Mouse (Mus musculus) limb, embryonic 15.5 days (tissue): ENCODE data around the gene Slc30a7. TPM values are rescaled to one million over a fixed set of nuclear protein-coding genes. Genes with fewer than 3 reads are reported as not detected.
"Not testable (repeated sequence)": the region's sequence is repeated elsewhere in the genome, so short reads cannot be mapped to it uniquely, and the experiment has no call there.

ENCODE experiments used
- ATAC-seq: fragments of 200-750 bp; cut with Nextera tagmentation; 2 replicates; pipeline ENCODE4 v1.8.0; 2017; ENCODE audit warnings: low read depth, moderate TSS enrichment; ENCODE audit not compliant: insufficient number of reproducible peaks, low FRiP score, low TSS enrichment
- H3K27ac ChIP-seq: fragments of 300-500 bp; sonication (generic); 2 replicates; pipeline ENCODE4 v1.5.1; 2015; ENCODE audit warnings: moderate library complexity, mild to moderate bottlenecking, inconsistent platforms
- H3K27me3 ChIP-seq: fragments of 300-500 bp; sonication (generic); 2 replicates; pipeline ENCODE4 v1.6.1; 2015; ENCODE audit warnings: inconsistent platforms
- H3K36me3 ChIP-seq: fragments of 300-500 bp; sonication (generic); 2 replicates; pipeline ENCODE4 v1.6.1; 2015; ENCODE audit warnings: inconsistent platforms
- H3K4me1 ChIP-seq: fragments of 300-500 bp; sonication (generic); 2 replicates; pipeline ENCODE4 v1.6.1; 2015; ENCODE audit warnings: inconsistent platforms
- H3K4me2 ChIP-seq: fragments of 300-500 bp; sonication (generic); 2 replicates; pipeline ENCODE4 v1.6.1; 2015; ENCODE audit warnings: mild to moderate bottlenecking, inconsistent platforms
- H3K4me3 ChIP-seq: fragments of 300-500 bp; sonication (generic); 2 replicates; pipeline ENCODE4 v1.5.1; 2015; ENCODE audit warnings: mild to moderate bottlenecking, inconsistent platforms
- H3K9ac ChIP-seq: fragments of 300-500 bp; sonication (generic); 2 replicates; pipeline ENCODE4 v1.6.1; 2015; ENCODE audit warnings: inconsistent platforms
- H3K9me3 ChIP-seq: fragments of 300-500 bp; sonication (generic); 2 replicates; pipeline ENCODE4 v1.6.1; 2016; ENCODE audit warnings: inconsistent platforms
- WGBS: fragments of 180-500 bp; shearing (Covaris S2); methylation state at CpG from one replicate; pipeline ENCODE4 v1.1.7; 2015; 5-methylcytosine and 5-hydroxymethylcytosine counted together
- polyA plus RNA-seq: library from polyadenylated mRNA; unstranded; fragments of >200 nt; fragmentation: Nextera tagmentation; extraction: Ambion mirVana; gene quantifications from 2 replicates; pipeline ENCODE4 v1.2.1, GENCODE M21; 2015

Slc30a7 gene
- polyA plus RNA-seq, 1 experiment from 2014 or later, result 38.8 TPM

DNA sequence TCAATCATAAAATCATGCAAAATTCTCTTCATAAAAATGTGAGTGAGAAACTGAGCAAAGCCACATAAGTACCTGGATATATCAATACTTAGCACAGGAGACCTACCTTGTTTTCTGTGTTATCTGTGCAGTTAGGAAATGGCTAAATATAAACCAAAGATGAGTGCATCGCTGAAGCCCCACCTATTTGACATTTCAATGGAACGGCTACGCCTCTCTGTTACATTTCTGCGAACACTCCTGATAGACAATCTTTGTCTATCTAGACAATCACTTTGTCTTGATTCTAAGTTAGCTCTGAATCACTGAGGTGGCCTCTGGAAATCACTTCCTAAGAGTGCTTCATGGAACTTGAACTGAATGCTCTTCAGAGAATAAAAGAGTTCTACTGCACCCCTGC, 66.7 kb downstream of the Slc30a7 start:
- 97% methylated on average over 4 of the region's 4 CpGs for WGBS
- H3K27ac ChIP-seq, result no peak overlapping the region
- ATAC-seq, result no peak
- no peaks in the 10 kb centered on the region for H3K27me3 ChIP-seq
- H3K4me3 ChIP-seq, result no peak overlapping the region
- H3K9ac ChIP-seq, result no peak overlapping the region
- H3K4me2 ChIP-seq, result no peak overlapping the region
- no peaks in the 10 kb centered on the region for H3K9me3 ChIP-seq
- no peaks in the 10 kb centered on the region for H3K4me1 ChIP-seq
- H3K36me3 ChIP-seq, result peaks cover 43% of the 10 kb centered on the region

DNA sequence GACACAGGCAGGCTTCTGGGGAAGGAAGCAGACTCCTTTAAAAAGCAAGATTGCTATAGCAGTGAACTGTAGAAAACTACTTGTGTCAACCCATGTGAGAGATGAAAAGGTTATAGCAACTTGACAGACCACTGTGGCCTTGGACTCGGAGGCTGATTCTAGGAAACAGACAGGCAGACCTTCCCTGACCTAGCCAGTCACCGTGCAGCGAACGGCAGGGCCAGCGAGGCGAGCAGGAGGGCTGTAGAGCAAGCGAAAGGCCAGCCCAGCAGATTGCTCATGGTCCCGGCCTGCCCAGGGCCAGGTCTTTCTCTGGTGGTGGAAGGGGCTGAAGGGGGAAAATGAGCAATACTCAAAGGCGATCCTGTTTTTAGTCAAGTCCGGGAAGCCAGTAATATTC, 69.4 kb downstream of the Slc30a7 start:
- no peaks in the 10 kb centered on the region for H3K9me3 ChIP-seq
- peaks cover 28% of the 10 kb centered on the region for H3K36me3 ChIP-seq
- H3K4me1 ChIP-seq, result no peaks in the 10 kb centered on the region
- no peak overlapping the region for H3K4me3 ChIP-seq
- no peak overlapping the region for H3K9ac ChIP-seq
- H3K27ac ChIP-seq, result no peak overlapping the region
- ATAC-seq, result no peak
- H3K27me3 ChIP-seq, result no peaks in the 10 kb centered on the region
- 94% methylated on average over 10 of the region's 10 CpGs for WGBS
- H3K4me2 ChIP-seq, result no peak overlapping the region

DNA sequence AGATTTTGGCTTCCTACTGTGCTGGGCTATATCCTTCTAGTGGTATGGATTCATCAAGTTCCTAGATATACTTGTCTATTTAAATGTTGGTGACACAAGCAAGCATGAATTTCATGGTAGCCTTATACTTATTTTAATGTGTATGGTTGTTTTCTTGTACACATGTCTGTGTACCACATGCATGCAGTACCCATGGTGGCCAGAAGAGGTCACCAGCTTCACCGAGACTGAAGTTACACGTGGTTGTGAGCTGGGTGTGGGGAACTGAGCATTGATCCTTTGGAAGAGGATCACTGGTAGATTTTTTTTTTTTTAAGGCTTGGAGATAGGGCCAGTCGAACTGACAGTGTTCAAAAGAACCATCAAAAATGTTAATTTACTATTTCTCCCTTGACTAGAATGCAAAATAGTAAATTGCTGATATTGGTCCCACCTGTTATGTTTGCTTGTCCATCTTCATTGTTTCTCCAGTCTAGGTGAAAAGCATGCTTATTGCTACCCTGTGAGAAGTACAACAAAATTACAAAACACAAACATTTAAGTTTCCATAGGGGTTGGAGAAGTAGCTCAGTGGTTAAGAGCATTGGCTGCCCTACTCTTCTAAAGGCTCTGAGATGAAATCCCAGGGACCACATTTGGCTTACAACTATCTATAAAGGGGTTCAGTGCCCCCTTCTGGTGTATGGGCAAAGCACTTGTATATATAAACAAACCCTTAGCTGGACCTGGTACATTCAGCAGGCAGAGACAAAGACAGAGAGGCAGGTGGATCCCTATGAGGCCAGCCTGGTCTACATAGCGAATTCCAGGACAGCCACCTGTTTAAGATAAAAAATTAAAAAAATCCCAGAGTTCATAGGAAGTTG, 70.2 kb downstream of the Slc30a7 start:
- Histone ChIP-seq H3K4me1 (no peaks in the 10 kb centered on the region), H3K27me3 (no peaks in the 10 kb centered on the region), H3K27ac (no peak overlapping the region), H3K4me2 (no peak overlapping the region), H3K36me3 (peaks cover 22% of the 10 kb centered on the region), H3K4me3 (no peak overlapping the region), H3K9ac (no peak overlapping the region), H3K9me3 (no peaks in the 10 kb centered on the region)
- 60% methylated on average over 4 of the region's 4 CpGs for WGBS
- no peak for ATAC-seq

DNA sequence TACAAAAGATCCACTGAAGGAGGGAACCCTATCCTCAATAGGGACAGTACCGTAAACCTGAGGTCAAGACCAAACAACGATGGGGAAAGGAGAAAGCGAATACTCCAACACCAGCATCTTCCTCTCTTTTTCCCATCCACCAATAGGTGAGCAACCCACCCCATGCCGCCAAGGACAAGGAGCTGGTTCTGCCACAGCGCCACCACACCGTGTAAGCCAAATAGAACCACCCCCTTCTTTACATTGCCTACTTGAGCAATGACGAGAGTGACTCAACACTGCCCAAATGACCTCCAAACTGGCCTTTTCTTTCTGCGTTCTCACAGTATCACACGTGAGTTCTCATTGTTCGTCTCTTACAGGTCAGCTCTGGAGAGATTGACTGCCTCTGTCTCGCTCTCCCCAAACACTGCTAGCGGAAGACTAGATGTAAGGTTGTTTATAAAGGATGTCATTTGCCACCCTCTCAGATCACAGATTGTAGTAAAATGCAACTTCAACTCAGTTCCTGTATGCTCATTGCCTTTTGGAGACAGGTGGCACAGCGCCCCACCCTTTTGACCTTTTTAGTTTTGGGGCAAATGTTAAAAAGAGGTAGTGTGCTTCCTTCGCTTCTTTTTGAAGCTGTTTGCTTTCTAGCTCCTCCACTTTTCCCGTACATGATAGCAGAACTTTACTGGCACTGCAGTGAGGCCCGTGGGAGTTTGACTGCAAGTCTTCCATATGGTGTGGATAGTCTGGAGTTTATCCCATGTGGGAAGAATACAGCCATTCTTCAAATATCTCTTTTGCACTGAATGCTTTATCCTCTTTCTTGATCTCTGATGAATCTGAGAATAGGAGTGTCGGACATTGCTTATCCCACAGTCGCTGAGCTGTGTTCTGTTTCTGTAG, 73.7 kb downstream of the Slc30a7 start:
- WGBS, result 89% methylated on average over 18 of the region's 18 CpGs
- Histone ChIP-seq H3K9me3 (no peaks in the 10 kb centered on the region), H3K36me3 (peaks cover 9% of the 10 kb centered on the region), H3K27me3 (no peaks in the 10 kb centered on the region), H3K4me1 (no peaks in the 10 kb centered on the region), H3K4me3 (no peak overlapping the region), H3K27ac (no peak overlapping the region), H3K4me2 (no peak overlapping the region), H3K9ac (no peak overlapping the region)
- no peak for ATAC-seq

DNA sequence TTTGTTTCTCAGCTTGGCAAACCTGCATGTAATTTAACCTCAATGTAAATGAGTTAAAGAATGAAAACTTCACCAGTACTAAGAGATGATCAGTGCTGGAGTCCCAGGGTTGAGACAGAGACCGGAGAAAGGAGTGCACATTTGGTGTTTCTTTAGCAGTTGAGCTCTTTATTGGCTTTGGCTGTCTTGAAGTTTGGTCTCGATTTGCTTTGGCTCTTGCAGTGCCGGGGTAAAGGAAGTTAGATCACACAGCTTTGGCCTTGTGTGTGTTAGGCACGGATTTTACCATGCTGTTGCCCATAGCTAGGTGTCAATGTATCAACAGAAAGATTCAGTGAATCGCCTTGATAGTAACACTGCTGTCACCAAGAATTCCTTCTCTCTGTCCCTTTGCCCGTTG, 75.5 kb downstream of the Slc30a7 start:
- peaks cover 8% of the 10 kb centered on the region for H3K36me3 ChIP-seq
- WGBS, result 89% methylated on average over 6 of the region's 6 CpGs
- H3K27me3 ChIP-seq, result no peaks in the 10 kb centered on the region
- no peak overlapping the region for H3K4me2 ChIP-seq
- no peak overlapping the region for H3K27ac ChIP-seq
- H3K9me3 ChIP-seq, result no peaks in the 10 kb centered on the region
- ATAC-seq, result no peak
- no peak overlapping the region for H3K4me3 ChIP-seq
- no peaks in the 10 kb centered on the region for H3K4me1 ChIP-seq
- H3K9ac ChIP-seq, result no peak overlapping the region

DNA sequence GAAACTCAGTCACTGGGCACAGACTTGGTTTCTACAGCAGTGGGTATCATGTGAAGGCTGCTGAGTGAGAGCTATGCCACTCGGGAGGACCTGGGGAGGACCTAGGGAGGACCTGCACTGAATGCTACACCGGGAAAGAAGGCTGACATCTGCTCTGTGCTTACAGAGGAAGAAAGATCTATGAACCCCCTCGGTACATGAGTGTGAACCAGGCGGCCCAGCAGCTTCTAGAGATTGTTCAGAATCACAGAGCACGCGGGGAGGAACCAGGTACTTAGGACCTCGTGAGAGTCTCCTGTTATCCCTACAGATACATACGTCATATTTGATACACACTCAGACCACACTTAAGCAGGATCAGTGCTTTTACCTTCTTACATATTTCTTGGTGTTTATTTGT, 80.7 kb downstream of the Slc30a7 start:
- Histone ChIP-seq H3K4me3 (no peak overlapping the region), H3K4me1 (no peaks in the 10 kb centered on the region), H3K36me3 (peaks cover 18% of the 10 kb centered on the region), H3K27me3 (no peaks in the 10 kb centered on the region), H3K9ac (no peak overlapping the region), H3K9me3 (no peaks in the 10 kb centered on the region), H3K4me2 (no peak overlapping the region), H3K27ac (no peak overlapping the region)
- WGBS, result 91% methylated on average over 8 of the region's 8 CpGs
- no peak for ATAC-seq

DNA sequence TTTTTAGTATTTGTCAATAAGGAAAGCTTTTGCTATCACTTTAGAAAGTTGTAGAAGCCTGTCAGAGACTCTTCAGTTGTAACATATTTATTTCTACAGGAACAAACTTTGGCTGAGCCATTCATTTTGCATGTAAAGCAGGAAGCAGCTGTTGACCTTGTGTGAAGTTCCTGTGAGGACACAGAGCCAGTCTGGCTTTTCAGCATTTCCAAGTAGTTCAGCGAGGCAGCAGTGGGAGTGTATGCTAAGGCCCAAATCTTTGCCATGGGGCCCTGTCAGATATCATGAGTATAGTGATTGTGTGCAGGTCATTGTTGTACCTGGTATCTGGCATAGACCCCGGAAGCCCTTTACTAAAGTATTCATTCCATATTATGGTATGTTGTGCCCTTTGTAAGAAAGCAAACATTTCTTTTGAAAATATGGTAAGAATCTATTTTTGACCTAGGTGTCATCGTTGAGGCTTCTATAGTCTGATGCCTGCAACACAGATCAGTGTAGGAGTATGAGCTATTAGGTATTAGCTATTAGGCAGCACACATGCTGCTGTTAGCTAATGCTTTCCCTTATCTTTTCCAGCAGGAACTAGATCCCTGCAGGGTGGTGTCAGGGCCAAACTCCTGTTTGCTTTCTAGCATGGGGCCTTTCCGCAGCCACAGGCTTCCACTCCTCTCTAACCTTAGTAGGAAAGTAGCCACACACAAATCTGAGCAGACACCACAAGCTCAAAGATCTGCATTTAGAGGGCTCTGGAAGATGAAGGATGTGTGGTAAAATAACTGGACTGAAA, 82.6 kb downstream of the Slc30a7 start:
- H3K27me3 ChIP-seq, result no peaks in the 10 kb centered on the region
- H3K9me3 ChIP-seq, result no peaks in the 10 kb centered on the region
- H3K4me3 ChIP-seq, result no peak overlapping the region
- no peak overlapping the region for H3K9ac ChIP-seq
- 88% methylated on average over 4 of the region's 4 CpGs for WGBS
- no peak overlapping the region for H3K27ac ChIP-seq
- ATAC-seq, result no peak
- H3K4me2 ChIP-seq, result no peak overlapping the region
- peaks cover 18% of the 10 kb centered on the region for H3K36me3 ChIP-seq
- no peaks in the 10 kb centered on the region for H3K4me1 ChIP-seq

DNA sequence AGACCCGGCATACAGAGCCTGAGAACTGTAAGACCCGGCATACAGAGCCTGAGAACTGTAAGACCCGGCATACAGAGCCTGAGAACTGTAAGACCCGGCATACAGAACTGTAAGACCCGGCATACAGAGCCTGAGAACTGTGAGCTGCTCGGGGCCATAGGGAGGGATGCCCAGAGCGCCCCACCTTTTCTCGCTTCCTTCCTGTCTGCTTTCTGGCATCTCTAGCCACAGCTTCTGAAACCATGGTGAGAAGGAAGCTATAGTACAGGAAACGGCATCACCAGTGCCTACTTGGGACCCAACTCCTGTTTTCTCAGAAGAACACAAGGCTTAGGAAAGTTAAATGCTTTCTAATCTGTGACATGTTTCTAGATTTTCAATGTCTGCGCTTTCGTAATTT, 99.8 kb downstream of the Slc30a7 start:
- not testable (repeated sequence) for H3K4me3 ChIP-seq, H3K9ac ChIP-seq, ATAC-seq, H3K4me2 ChIP-seq, H3K27me3 ChIP-seq, H3K36me3 ChIP-seq, H3K27ac ChIP-seq, H3K9me3 ChIP-seq, H3K4me1 ChIP-seq
- 90% methylated on average over 11 of the region's 11 CpGs for WGBS

DNA sequence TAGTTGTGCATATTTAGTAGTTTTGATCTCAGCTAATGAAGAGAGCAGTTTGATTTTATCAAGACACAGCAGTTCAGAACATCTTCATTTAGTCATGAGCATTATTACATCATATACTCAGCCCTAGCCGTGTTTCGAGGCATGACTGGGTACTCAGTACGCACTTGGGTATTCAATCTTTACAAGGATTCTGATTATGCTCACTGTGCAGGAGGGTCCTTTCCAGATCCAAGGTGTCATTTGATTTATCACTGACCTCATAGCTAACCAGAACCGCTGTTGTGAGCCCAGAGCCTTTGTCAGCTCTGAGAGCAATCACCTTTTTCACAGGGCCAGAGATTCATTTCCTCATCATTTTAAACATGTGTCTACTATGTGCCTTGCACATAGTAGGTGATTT, 101.6 kb downstream of the Slc30a7 start:
- Histone ChIP-seq H3K4me3 (no peak overlapping the region), H3K4me1 (no peaks in the 10 kb centered on the region), H3K4me2 (no peak overlapping the region), H3K36me3 (peaks cover 13% of the 10 kb centered on the region), H3K27ac (no peak overlapping the region), H3K9me3 (no peaks in the 10 kb centered on the region), H3K27me3 (no peaks in the 10 kb centered on the region), H3K9ac (no peak overlapping the region)
- WGBS, result 88% methylated on average over 4 of the region's 4 CpGs
- no peak for ATAC-seq

DNA sequence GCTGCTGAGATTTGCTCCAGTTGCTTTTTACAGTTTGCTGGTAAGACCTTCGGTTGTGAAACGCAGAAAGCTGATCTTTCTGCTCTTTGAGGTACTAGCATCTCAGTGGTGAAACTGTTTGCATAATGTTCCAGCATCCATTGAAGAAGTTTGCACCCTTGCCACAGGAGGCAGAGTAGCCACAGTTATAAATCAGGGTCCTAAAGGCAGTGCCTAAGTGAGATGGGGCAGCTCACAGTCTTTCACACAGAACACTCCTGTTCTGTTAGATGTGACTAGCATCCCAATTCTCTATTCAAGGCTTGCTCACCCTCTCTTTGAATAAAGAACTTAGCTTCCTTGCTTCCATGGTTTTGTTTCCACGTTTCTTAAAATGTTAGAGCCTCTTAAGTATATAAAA, 102.1 kb downstream of the Slc30a7 start:
- Histone ChIP-seq H3K4me2 (no peak overlapping the region), H3K9ac (no peak overlapping the region), H3K4me3 (no peak overlapping the region), H3K27ac (no peak overlapping the region), H3K9me3 (no peaks in the 10 kb centered on the region), H3K27me3 (no peaks in the 10 kb centered on the region), H3K36me3 (peaks cover 13% of the 10 kb centered on the region), H3K4me1 (no peaks in the 10 kb centered on the region)
- WGBS, result 89% methylated on average over 3 of the region's 3 CpGs
- no peak for ATAC-seq

DNA sequence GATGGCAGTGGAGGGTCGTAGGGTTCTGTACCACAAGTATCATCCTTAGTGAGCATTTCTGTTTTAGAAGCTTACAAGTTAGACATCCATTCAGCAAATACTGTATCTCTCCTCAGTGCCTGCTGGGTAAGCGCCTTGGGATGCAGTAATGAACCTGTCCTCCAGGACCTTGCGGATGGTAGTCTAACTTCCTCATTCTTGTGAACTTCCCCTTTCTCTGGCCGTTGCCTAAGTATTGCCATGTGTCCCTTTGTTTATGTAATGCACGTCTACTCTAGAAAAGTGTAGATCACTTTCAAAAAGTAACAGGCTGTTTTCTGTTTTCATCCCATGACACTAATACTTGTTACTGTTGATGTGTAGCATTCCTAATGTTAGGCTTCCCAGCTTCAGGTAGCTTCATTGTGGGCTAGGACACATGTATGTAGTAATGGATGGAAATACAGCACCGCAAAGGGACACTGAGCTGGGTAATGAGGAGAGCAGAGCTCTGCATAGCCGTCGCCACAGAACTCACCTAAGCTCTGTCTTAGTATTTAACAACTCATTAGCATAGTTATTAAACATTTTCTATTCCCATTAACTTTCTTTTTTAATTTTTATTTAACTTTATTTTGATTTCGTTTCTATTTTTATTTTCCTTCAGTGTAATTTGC, 104.8 kb downstream of the Slc30a7 start:
- H3K4me1 ChIP-seq, result no peaks in the 10 kb centered on the region
- H3K4me3 ChIP-seq, result no peak overlapping the region
- no peak overlapping the region for H3K9ac ChIP-seq
- H3K27ac ChIP-seq, result no peak overlapping the region
- no peak for ATAC-seq
- no peaks in the 10 kb centered on the region for H3K9me3 ChIP-seq
- no peaks in the 10 kb centered on the region for H3K27me3 ChIP-seq
- WGBS, result 83% methylated on average over 9 of the region's 9 CpGs
- H3K36me3 ChIP-seq, result peaks cover 12% of the 10 kb centered on the region; the same call in 1 of the 2 replicates
- H3K4me2 ChIP-seq, result no peak overlapping the region
